Comparison of ENCODE assay signal across 20 mouse cellular contexts in the genomic region with DNA sequence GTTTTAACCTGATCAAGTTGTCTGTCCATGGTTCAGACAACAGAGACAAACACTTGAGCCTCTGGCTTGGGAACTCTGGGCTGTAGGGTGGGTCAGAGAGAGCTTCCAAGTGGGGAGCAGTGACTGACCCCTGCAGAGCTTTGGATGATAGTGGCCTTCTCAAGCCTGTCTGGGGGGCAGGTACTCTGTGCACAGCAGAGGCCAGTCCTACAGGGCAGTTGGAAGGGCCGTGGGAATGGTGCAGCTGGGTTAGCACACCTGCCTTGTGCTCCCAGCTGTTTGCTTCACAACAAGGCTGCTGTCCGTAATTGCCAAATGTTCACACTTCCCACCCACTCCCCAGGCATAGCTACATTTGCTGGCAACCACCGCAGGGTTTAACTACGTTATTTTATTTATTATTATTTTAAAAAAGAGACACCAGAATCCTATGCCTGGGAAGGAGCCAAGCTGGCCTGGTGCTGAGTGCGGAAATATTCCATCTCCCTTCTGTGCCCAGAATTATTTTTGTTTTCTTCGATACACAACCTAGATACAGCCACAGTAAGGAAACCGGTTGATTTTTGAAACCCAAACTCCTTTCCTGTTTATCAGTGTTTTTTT.
DNase-seq lines count a peak whose midpoint lies in the region; ATAC-seq and TF ChIP-seq lines count a peak whose summit lies in the region.
"Had no signal": no experiment of that assay in that cellular context is flagged by ENCODE, and none has a peak within 500 bp of the region (broad histone marks: within the 10 kb centered on the region; RNA-seq: fewer than 3 reads in every experiment).

No protein-coding gene starts in this region.

- peak; percentile 24 for DNase-seq in embryonic facial prominence, embryonic 14.5 days (ENCODE audit: low spot score)
- no peak for DNase-seq in embryonic facial prominence, embryonic 10.5 days (ENCODE audit: low spot score)
- DNase-seq in kidney, adult 18-20 months: no peak
- DNase-seq in right cerebral cortex, postnatal 10 days (ENCODE audit: low spot score in 2 of 2): peak; percentile 51 to 56
- DNase-seq in right cerebral cortex, adult 18-20 months: no peak
- no peak for DNase-seq in lung, adult 2 months
- DNase-seq: adrenal gland, postnatal 10 days; cerebellum, adult 11 months; cerebellum, postnatal 14 days; embryo, embryonic 11 days; gastrocnemius, postnatal 10 days; lung, postnatal 14 days; retina, postnatal 1 day had no signal

- no peaks in the 10 kb centered on the region for H3K36me3 ChIP-seq in embryonic facial prominence, embryonic 14.5 days (ENCODE audit: control insufficient read depth, insufficient read depth, low read length)
- no peaks in the 10 kb centered on the region for H3K36me3 ChIP-seq in embryonic facial prominence, embryonic 10.5 days (replicated peaks)
- H3K36me3 ChIP-seq in kidney, embryonic 16.5 days (ENCODE audit: insufficient read depth, low read length): no peaks in the 10 kb centered on the region
- H3K36me3 ChIP-seq in myocyte (ENCODE audit: control insufficient read depth, insufficient read depth): no peaks in the 10 kb centered on the region
- H3K36me3 ChIP-seq: forebrain, embryonic 10.5 days; G1E; liver, embryonic 15.5 days had no signal

- H3K4me3 ChIP-seq in embryonic facial prominence, embryonic 14.5 days (ENCODE audit: low read depth, low read length): no peak overlapping the region
- no peak overlapping the region for H3K4me3 ChIP-seq in embryonic facial prominence, embryonic 10.5 days
- no peak overlapping the region for H3K4me3 ChIP-seq in kidney, embryonic 16.5 days (ENCODE audit: low read length)
- no peak overlapping the region for H3K4me3 ChIP-seq in myocyte
- H3K4me3 ChIP-seq in lung, adult 2 months (replicated peaks; ENCODE audit: extremely low read depth, low read depth, low read length): no peak overlapping the region
- H3K4me3 ChIP-seq: forebrain, embryonic 10.5 days; liver, embryonic 15.5 days; megakaryocyte, embryonic 14.5 days had no signal

- no peak overlapping the region for H3K9ac ChIP-seq in embryonic facial prominence, embryonic 14.5 days (ENCODE audit: low read depth, low read length)
- no peak overlapping the region for H3K9ac ChIP-seq in kidney, embryonic 16.5 days (replicated peaks; ENCODE audit: low read length)
- H3K9ac ChIP-seq: liver, embryonic 15.5 days had no signal

- H3K79me2 ChIP-seq in myocyte (ENCODE audit: control insufficient read depth, insufficient read depth): no peaks in the 10 kb centered on the region

- TF ChIP-seq POLR2A in myocyte (IDR thresholded peaks at IDR 0.05; ENCODE audit: insufficient read length, low read depth): no peak
- TF ChIP-seq POLR2A in lung, adult 2 months (IDR thresholded peaks at IDR 0.05; ENCODE audit: borderline replicate concordance, extremely low read depth, low read depth, low read length): no peak

- H3K9me3 ChIP-seq in embryonic facial prominence, embryonic 14.5 days (ENCODE audit: control insufficient read depth, low read length): no peaks in the 10 kb centered on the region
- no peaks in the 10 kb centered on the region for H3K9me3 ChIP-seq in embryonic facial prominence, embryonic 10.5 days
- H3K9me3 ChIP-seq in kidney, embryonic 16.5 days (ENCODE audit: low read length): no peaks in the 10 kb centered on the region
- H3K9me3 ChIP-seq: forebrain, embryonic 10.5 days; liver, embryonic 15.5 days; megakaryocyte, embryonic 14.5 days had no signal

- no peaks in the 10 kb centered on the region for H3K4me1 ChIP-seq in embryonic facial prominence, embryonic 14.5 days (ENCODE audit: control insufficient read depth, insufficient read depth, low read length)
- peaks cover 5% of the 10 kb centered on the region for H3K4me1 ChIP-seq in embryonic facial prominence, embryonic 10.5 days
- peaks cover 9% of the 10 kb centered on the region; the same call in 1 of the 2 replicates for H3K4me1 ChIP-seq in kidney, embryonic 16.5 days (ENCODE audit: insufficient read depth, low read length)
- H3K4me1 ChIP-seq in lung, adult 2 months (ENCODE audit: control insufficient read depth, insufficient read depth, low read length): peaks cover 2% of the 10 kb centered on the region; the same call in 1 of the 2 replicates
- H3K4me1 ChIP-seq: liver, embryonic 15.5 days had no signal

- WGBS in embryonic facial prominence, embryonic 14.5 days: 63% methylated on average over 7 of the region's 7 CpGs
- 76% methylated on average over 7 of the region's 7 CpGs for WGBS in embryonic facial prominence, embryonic 10.5 days
- WGBS in kidney, embryonic 16.5 days: 51% methylated on average over 7 of the region's 7 CpGs
- WGBS in lung, adult 2 months: 49% methylated on average over 7 of the region's 7 CpGs

- no peak overlapping the region for H3K27ac ChIP-seq in embryonic facial prominence, embryonic 14.5 days (replicated peaks; ENCODE audit: low read depth, low read length)
- H3K27ac ChIP-seq in embryonic facial prominence, embryonic 10.5 days (replicated peaks): no peak overlapping the region; the same call in 1 of the 2 replicates
- H3K27ac ChIP-seq in kidney, embryonic 16.5 days (ENCODE audit: low read length): peak overlapping the region; percentile 6; the same call in 1 of the 2 replicates
- H3K27ac ChIP-seq: forebrain, embryonic 10.5 days; liver, embryonic 15.5 days had no signal

- TF ChIP-seq CTCF in lung, adult 2 months (IDR thresholded peaks at IDR 0.05; ENCODE audit: insufficient read depth, low read length): no peak

- no peaks in the 10 kb centered on the region for H3K27me3 ChIP-seq in embryonic facial prominence, embryonic 14.5 days (replicated peaks; ENCODE audit: control insufficient read depth, insufficient read depth, low read length)
- no peaks in the 10 kb centered on the region for H3K27me3 ChIP-seq in embryonic facial prominence, embryonic 10.5 days (replicated peaks; ENCODE audit: low read depth, poor library complexity, severe bottlenecking)
- H3K27me3 ChIP-seq in kidney, embryonic 16.5 days (ENCODE audit: insufficient read depth, low read length): no peaks in the 10 kb centered on the region
- no peaks in the 10 kb centered on the region for H3K27me3 ChIP-seq in myocyte (ENCODE audit: control insufficient read depth, insufficient read depth, insufficient read length)
- H3K27me3 ChIP-seq: liver, embryonic 15.5 days had no signal

- H3ac ChIP-seq in myocyte (ENCODE audit: control insufficient read depth, insufficient read length): no peak overlapping the region

- no peak for ATAC-seq in embryonic facial prominence, embryonic 14.5 days (ENCODE audit: low read depth)
- no peak for ATAC-seq in kidney, embryonic 16.5 days (ENCODE audit: low FRiP score, low TSS enrichment)
- ATAC-seq: activated CD4-positive, CD25-positive, alpha-beta regulatory T cell, adult 4 months had no signal

- no peak overlapping the region for H3K4me2 ChIP-seq in embryonic facial prominence, embryonic 14.5 days (ENCODE audit: low read depth, low read length)
- no peak overlapping the region for H3K4me2 ChIP-seq in kidney, embryonic 16.5 days (replicated peaks; ENCODE audit: low read depth, low read length)
- H3K4me2 ChIP-seq in myocyte (ENCODE audit: low read depth): no peak overlapping the region
- H3K4me2 ChIP-seq: liver, embryonic 15.5 days had no signal

TF ChIP-seq in myocyte, 11 proteins besides CTCF, POLR2A, EP300 and RAD21:
- TF ChIP-seq MYOG (IDR thresholded peaks at IDR 0.05; ENCODE audit: control insufficient read depth in 1 of 3, insufficient read depth in 1 of 3, insufficient read length in 2 of 3, low read depth in 2 of 3) (peak in 2 of 3 experiments; percentile 55 to 81), E2F4 (IDR thresholded peaks at IDR 0.05; ENCODE audit: insufficient read depth) (no peak), MYOD1 (IDR thresholded peaks at IDR 0.05; ENCODE audit: control insufficient read depth in 1 of 3, insufficient read length in 2 of 3, low read depth in 2 of 3) (peak in 2 of 3 experiments; percentile 60 to 84), SRF (IDR thresholded peaks at IDR 0.05; ENCODE audit: control insufficient read depth, insufficient read length, low read depth) (no peak), MAX (IDR thresholded peaks at IDR 0.05; ENCODE audit: low read depth) (no peak), USF1 (IDR thresholded peaks at IDR 0.05; ENCODE audit: low read depth) (no peak), POLR2AphosphoS2 (IDR thresholded peaks at IDR 0.05; ENCODE audit: insufficient read length, low read depth) (no peak), CEBPB (IDR thresholded peaks at IDR 0.05; ENCODE audit: insufficient read depth, poor library complexity, severe bottlenecking) (no peak), REST (IDR thresholded peaks at IDR 0.05; ENCODE audit: insufficient read depth, insufficient read length) (no peak), TCF12 (IDR thresholded peaks at IDR 0.05; ENCODE audit: insufficient read depth, poor library complexity, severe bottlenecking) (no peak), TCF3 (IDR thresholded peaks at IDR 0.05; ENCODE audit: insufficient read length, low read depth) (peak; percentile 41)
TF ChIP-seq in myocyte: peak in this region for 3.

Comparison
In these comparisons a context has a peak if more than half of its experiments do, and no peak if none do; other contexts are left out.
1. DNase-seq: peak in embryonic facial prominence, embryonic 14.5 days (single experiment) and right cerebral cortex, postnatal 10 days (2 of 2); none in embryonic facial prominence, embryonic 10.5 days (single experiment), kidney, adult 18-20 months (single experiment), right cerebral cortex, adult 18-20 months (single experiment) and lung, adult 2 months (single experiment).